Mouse (Mus musculus): Measurements from ENCODE around the gene L3mbtl1. TPM values are rescaled to one million over a fixed set of nuclear protein-coding genes. Genes with fewer than 3 reads are reported as not detected.

Gene L3mbtl1
- total RNA-seq, 2 experiments from 2014 or later = not detected

- no peak for DNase-seq
Observed at GRCm38 (mm10) chr2:162946964-162947363, 3.7 kb downstream of the L3mbtl1 start.

GRCm38 (mm10) chr2:162947736-162948135 lies 4.5 kb downstream of the L3mbtl1 start:
- no peak for DNase-seq

- DNase-seq = no peak
Observed at GRCm38 (mm10) chr2:162948221-162948620, 4.9 kb downstream of the L3mbtl1 start.

- DNase-seq = no peak
Observed at GRCm38 (mm10) chr2:162950776-162951175, 7.5 kb downstream of the L3mbtl1 start.

- DNase-seq = no peak
Observed at GRCm38 (mm10) chr2:162956843-162957242, 13.6 kb downstream of the L3mbtl1 start.

- no peak for DNase-seq
Observed at GRCm38 (mm10) chr2:162961321-162961720, 18.0 kb downstream of the L3mbtl1 start.

GRCm38 (mm10) chr2:162966734-162967133 lies 23.5 kb downstream of the L3mbtl1 start:
- no peak for DNase-seq

GRCm38 (mm10) chr2:162968357-162968756 lies 25.1 kb downstream of the L3mbtl1 start:
- peak; percentile 66 for DNase-seq

GRCm38 (mm10) chr2:162969101-162969500 lies 25.8 kb downstream of the L3mbtl1 start:
- no peak for DNase-seq

GRCm38 (mm10) chr2:162970896-162971295 lies 27.6 kb downstream of the L3mbtl1 start:
- DNase-seq = no peak

- no peak for DNase-seq
Observed at GRCm38 (mm10) chr2:162972752-162973151, 29.5 kb downstream of the L3mbtl1 start.

GRCm38 (mm10) chr2:162973206-162973605 lies 29.9 kb downstream of the L3mbtl1 start:
- DNase-seq = no peak

- no peak for DNase-seq
Observed at GRCm38 (mm10) chr2:162973637-162974036, 30.4 kb downstream of the L3mbtl1 start.

GRCm38 (mm10) chr2:162975157-162975775 lies 32.0 kb downstream of the L3mbtl1 start:
- DNase-seq = peak; percentile 44

- peak; percentile 48 for DNase-seq
Observed at GRCm38 (mm10) chr2:162976001-162976400, 32.7 kb downstream of the L3mbtl1 start.

- no peak for DNase-seq
Observed at GRCm38 (mm10) chr2:162984381-162984780, 41.1 kb downstream of the L3mbtl1 start.

- peak; percentile 82 for DNase-seq
Observed at GRCm38 (mm10) chr2:162985923-162986322, 42.7 kb downstream of the L3mbtl1 start.

GRCm38 (mm10) chr2:162986764-162987163 lies 43.5 kb downstream of the L3mbtl1 start:
- no peak for DNase-seq

- DNase-seq = no peak
Observed at GRCm38 (mm10) chr2:162987218-162987617, 43.9 kb downstream of the L3mbtl1 start, which contains the start of gene Sgk2. Gene Sgk2, plus strand, starts transcription at chr2:162987330.

- DNase-seq = no peak
Observed at GRCm38 (mm10) chr2:162988235-162988634, 45.0 kb downstream of the L3mbtl1 start.

- DNase-seq = no peak
Observed at GRCm38 (mm10) chr2:162991394-162992083, 48.3 kb downstream of the L3mbtl1 start.

GRCm38 (mm10) chr2:162992084-162992437 lies 48.8 kb downstream of the L3mbtl1 start:
- no peak for DNase-seq

GRCm38 (mm10) chr2:162993881-162994616 lies 50.8 kb downstream of the L3mbtl1 start:
- no peak for DNase-seq
